Mouse (Mus musculus) olfactory bulb, adult 2 months (tissue): ENCODE data around the gene Ptprg. TPM values are rescaled to one million over a fixed set of nuclear protein-coding genes. Genes with fewer than 3 reads are reported as not detected.
"Not testable (repeated sequence)": the region's sequence is repeated elsewhere in the genome, so short reads cannot be mapped to it uniquely, and the experiment has no call there.

Experiments used
- H3K27ac ChIP-seq: fragments of 200-500 bp; 2 replicates; pipeline ENCODE4 v1.5.1; 2012; ENCODE audit warnings: low read depth, low read length; ENCODE audit not compliant: insufficient read depth
- H3K4me1 ChIP-seq: fragments of 200-500 bp; 2 replicates; pipeline ENCODE4 v1.6.1; 2012; ENCODE audit warnings: low read length; ENCODE audit not compliant: control insufficient read depth, insufficient read depth
- H3K4me3 ChIP-seq: fragments of 200-500 bp; 2 replicates; pipeline ENCODE4 v1.5.1; 2012; ENCODE audit warnings: mild to moderate bottlenecking, low read depth, low read length, moderate library complexity; ENCODE audit not compliant: insufficient read depth
- CTCF ChIP-seq: fragments of 200-500 bp; IDR thresholded peaks from 2 replicates; pipeline ENCODE4 v1.5.1; 2012; ENCODE audit warnings: low read depth, mild to moderate bottlenecking, low read length, moderate library complexity; ENCODE audit not compliant: insufficient read depth
- POLR2A ChIP-seq: fragments of 200-500 bp; IDR thresholded peaks from 2 replicates; pipeline ENCODE4 v1.6.1; 2012; ENCODE audit warnings: mild to moderate bottlenecking, low read depth, low read length, moderate library complexity; ENCODE audit not compliant: insufficient read depth
- WGBS: fragments of 180-500 bp; shearing (Covaris S2); methylation state at CpG from one replicate; pipeline ENCODE4 v1.1.7; 2018; 5-methylcytosine and 5-hydroxymethylcytosine counted together
- polyA plus RNA-seq: library from polyadenylated mRNA; stranded (reverse); fragments of >200 nt; gene quantifications from 2 replicates; pipeline ENCODE4 v1.2.4, GENCODE M21; 2012; ENCODE audit warnings: low replicate concordance; ENCODE audit not compliant: missing spikeins, insufficient read depth, insufficient read length

The Ptprg gene
- polyA plus RNA-seq, 1 experiment: not detected

GRCm38 (mm10) chr14:11938912-11939311 lies 385.6 kb downstream of the Ptprg start:
- no peak for TF ChIP-seq CTCF
- TF ChIP-seq POLR2A: no peak

GRCm38 (mm10) chr14:11941989-11942514 lies 388.7 kb downstream of the Ptprg start:
- H3K4me3 ChIP-seq: no peak overlapping the region
- TF ChIP-seq POLR2A (no peak), CTCF (no peak)
- WGBS: 32% methylated on average over 5 of the region's 5 CpGs
- H3K27ac ChIP-seq: no peak overlapping the region
- H3K4me1 ChIP-seq: no peaks in the 10 kb centered on the region; the same call in 1 of the 2 replicates

More at GRCm38 (mm10) chr14:11938912-11939311, 385.6 kb downstream of the Ptprg start:
- no peaks in the 10 kb centered on the region; the same call in 1 of the 2 replicates for H3K4me1 ChIP-seq
- WGBS: 89% methylated on average over 4 of the region's 4 CpGs
- no peak overlapping the region for H3K4me3 ChIP-seq
- H3K27ac ChIP-seq: no peak overlapping the region

GRCm38 (mm10) chr14:11950379-11950778 lies 397.0 kb downstream of the Ptprg start:
- Histone ChIP-seq H3K4me1 (no peaks in the 10 kb centered on the region), H3K27ac (no peak overlapping the region), H3K4me3 (no peak overlapping the region)
- TF ChIP-seq CTCF: no peak
- TF ChIP-seq POLR2A: no peak
- 95% methylated on average over 6 of the region's 6 CpGs for WGBS

- Histone ChIP-seq H3K4me3 (no peak overlapping the region), H3K4me1 (no peaks in the 10 kb centered on the region), H3K27ac (no peak overlapping the region)
- TF ChIP-seq POLR2A (no peak), CTCF (no peak)
- 91% methylated on average over 6 of the region's 6 CpGs for WGBS
These were observed 401.9 kb downstream of the Ptprg start for GRCm38 (mm10) chr14:11955020-11955882.

- TF ChIP-seq CTCF (no peak), POLR2A (no peak)
- no peak overlapping the region for H3K27ac ChIP-seq
- no peaks in the 10 kb centered on the region for H3K4me1 ChIP-seq
- no peak overlapping the region for H3K4me3 ChIP-seq
- 54% methylated on average over 15 of the region's 15 CpGs for WGBS
These were observed 407.2 kb downstream of the Ptprg start for GRCm38 (mm10) chr14:11960269-11961121.

GRCm38 (mm10) chr14:11962101-11962500 lies 408.8 kb downstream of the Ptprg start:
- no peak overlapping the region for H3K4me3 ChIP-seq
- WGBS: 91% methylated on average over 5 of the region's 5 CpGs
- no peaks in the 10 kb centered on the region for H3K4me1 ChIP-seq
- TF ChIP-seq CTCF: no peak
- TF ChIP-seq POLR2A: no peak
- H3K27ac ChIP-seq: no peak overlapping the region

GRCm38 (mm10) chr14:11962561-11962960 lies 409.2 kb downstream of the Ptprg start:
- H3K4me3 ChIP-seq: no peak overlapping the region
- H3K4me1 ChIP-seq: no peaks in the 10 kb centered on the region
- H3K27ac ChIP-seq: no peak overlapping the region
- TF ChIP-seq CTCF: no peak
- no peak for TF ChIP-seq POLR2A
- WGBS: 93% methylated on average over 8 of the region's 8 CpGs

GRCm38 (mm10) chr14:11963791-11964190 lies 410.5 kb downstream of the Ptprg start:
- H3K4me3 ChIP-seq: no peak overlapping the region
- H3K27ac ChIP-seq: no peak overlapping the region
- TF ChIP-seq CTCF (no peak), POLR2A (no peak)
- WGBS: 97% methylated on average over 10 of the region's 10 CpGs
- no peaks in the 10 kb centered on the region for H3K4me1 ChIP-seq

- not testable (repeated sequence) for H3K4me3 ChIP-seq, H3K4me1 ChIP-seq, H3K27ac ChIP-seq
- 91% methylated on average over 1 of the region's 1 CpGs for WGBS
These were observed 411.0 kb downstream of the Ptprg start for GRCm38 (mm10) chr14:11964326-11964725.
